Mouse (Mus musculus) C2C12 (cell line): ENCODE data around the gene Cygb. TPM values are rescaled to one million over a fixed set of nuclear protein-coding genes. Genes with fewer than 3 reads are reported as not detected.

Source experiments
- H3K27me3 ChIP-seq: one replicate; pipeline ENCODE4 v1.6.1; 2011; ENCODE audit not compliant: control insufficient read depth, insufficient read depth, insufficient read length
- H3K36me3 ChIP-seq: one replicate; pipeline ENCODE4 v1.6.1; 2011; ENCODE audit not compliant: control insufficient read depth, insufficient read depth
- H3K4me3 ChIP-seq: one replicate; pipeline ENCODE4 v1.5.1; 2011; ENCODE audit warnings: mild to moderate bottlenecking, control low read depth; ENCODE audit not compliant: poor library complexity, insufficient read depth, severe bottlenecking
- H3K79me2 ChIP-seq: one replicate; pipeline ENCODE4 v1.6.1; 2011; ENCODE audit not compliant: control insufficient read depth, insufficient read depth
- H3K79me3 ChIP-seq: one replicate; pipeline ENCODE4 v1.6.1; 2011; ENCODE audit warnings: low read depth, control low read depth
- H3ac ChIP-seq: one replicate; pipeline ENCODE3; 2011; ENCODE audit warnings: low read depth; ENCODE audit not compliant: control insufficient read depth, insufficient read length
- CEBPB ChIP-seq: IDR thresholded peaks from one replicate; pipeline ENCODE4 v1.6.1; 2011; ENCODE audit warnings: low read depth, mild to moderate bottlenecking, control low read depth, moderate library complexity
- CTCF ChIP-seq: IDR thresholded peaks from one replicate; pipeline ENCODE4 v1.5.1; 2011; ENCODE audit not compliant: control insufficient read depth, insufficient read depth, insufficient read length
- FOSL1 ChIP-seq: IDR thresholded peaks from one replicate; pipeline ENCODE4 v1.8.0; 2011; ENCODE audit warnings: mild to moderate bottlenecking, low read length; ENCODE audit not compliant: poor library complexity, insufficient read depth, severe bottlenecking
- MAX ChIP-seq: IDR thresholded peaks from one replicate; pipeline ENCODE4 v1.6.1; 2011; ENCODE audit warnings: mild to moderate bottlenecking, control low read depth
- MYOD1 ChIP-seq: IDR thresholded peaks from one replicate; pipeline ENCODE4 v1.6.1; 2011; ENCODE audit warnings: low read depth; ENCODE audit not compliant: control insufficient read depth, insufficient read length
- MYOG ChIP-seq: IDR thresholded peaks from one replicate; pipeline ENCODE4 v1.6.1; 2011; ENCODE audit not compliant: control insufficient read depth, insufficient read length; ENCODE audit errors: extremely low read depth
- USF1 ChIP-seq: IDR thresholded peaks from one replicate; pipeline ENCODE4 v1.6.1; 2011; ENCODE audit warnings: low read depth, mild to moderate bottlenecking, control low read depth, moderate library complexity
- polyA plus RNA-seq: library from polyadenylated mRNA; unstranded; fragments of >200 nt; fragmentation: generic; extraction: Trizol; gene quantifications from one replicate; pipeline ENCODE4 v1.2.1, GENCODE M21; 2012; ENCODE audit warnings: missing spikeins

Cygb gene
- polyA plus RNA-seq, 1 experiment = 0.95 TPM

- Histone ChIP-seq H3K79me3 (no peaks in the 10 kb centered on the region), H3K36me3 (no peaks in the 10 kb centered on the region), H3K4me3 (no peak overlapping the region), H3ac (no peak overlapping the region), H3K79me2 (no peaks in the 10 kb centered on the region), H3K27me3 (peaks cover 3% of the 10 kb centered on the region)
- no peak for TF ChIP-seq USF1
- no peak for TF ChIP-seq FOSL1
- TF ChIP-seq CEBPB = no peak
- no peak for TF ChIP-seq MYOD1
- no peak for TF ChIP-seq CTCF
- no peak for TF ChIP-seq MAX
These were observed 4.3 kb downstream of the Cygb start for GRCm38 (mm10) chr11:116649711-116650337.

GRCm38 (mm10) chr11:116648976-116649375 is 5.1 kb downstream of the Cygb start:
- H3K79me3 ChIP-seq = no peaks in the 10 kb centered on the region
- H3K79me2 ChIP-seq = no peaks in the 10 kb centered on the region
- no peak overlapping the region for H3K4me3 ChIP-seq
- peaks cover 3% of the 10 kb centered on the region for H3K27me3 ChIP-seq
- H3K36me3 ChIP-seq = no peaks in the 10 kb centered on the region
- no peak overlapping the region for H3ac ChIP-seq
- TF ChIP-seq MYOD1 (no peak), CTCF (no peak), CEBPB (no peak), MAX (no peak), FOSL1 (no peak), USF1 (no peak), MYOG (no peak)

GRCm38 (mm10) chr11:116648213-116648921 is 5.7 kb downstream of the Cygb start:
- Histone ChIP-seq H3K36me3 (no peaks in the 10 kb centered on the region), H3ac (no peak overlapping the region), H3K79me3 (no peaks in the 10 kb centered on the region), H3K27me3 (peaks cover under 1% of the 10 kb centered on the region), H3K4me3 (no peak overlapping the region), H3K79me2 (no peaks in the 10 kb centered on the region)
- TF ChIP-seq USF1 (no peak), FOSL1 (no peak), MYOG (no peak), MAX (no peak), MYOD1 (no peak), CEBPB (no peak), CTCF (no peak)

- Histone ChIP-seq H3K27me3 (no peaks in the 10 kb centered on the region), H3K79me2 (no peaks in the 10 kb centered on the region)
These were observed 6.6 kb downstream of the Cygb start for GRCm38 (mm10) chr11:116647340-116647991.

GRCm38 (mm10) chr11:116646771-116647170 is 7.3 kb downstream of the Cygb start:
- H3ac ChIP-seq = no peak overlapping the region

More at GRCm38 (mm10) chr11:116647340-116647991, 6.6 kb downstream of the Cygb start:
- no peaks in the 10 kb centered on the region for H3K79me3 ChIP-seq
- no peak overlapping the region for H3ac ChIP-seq
- no peaks in the 10 kb centered on the region for H3K36me3 ChIP-seq
- TF ChIP-seq FOSL1 (no peak), USF1 (no peak), MAX (no peak), CTCF (no peak), MYOD1 (no peak), MYOG (no peak), CEBPB (no peak)
- no peak overlapping the region for H3K4me3 ChIP-seq

More at GRCm38 (mm10) chr11:116646771-116647170, 7.3 kb downstream of the Cygb start:
- H3K79me2 ChIP-seq = no peaks in the 10 kb centered on the region
- no peaks in the 10 kb centered on the region for H3K27me3 ChIP-seq
- no peaks in the 10 kb centered on the region for H3K79me3 ChIP-seq
- TF ChIP-seq MYOG (no peak), CTCF (no peak), CEBPB (no peak)
- H3K4me3 ChIP-seq = no peak overlapping the region
- no peaks in the 10 kb centered on the region for H3K36me3 ChIP-seq
